Mouse (Mus musculus): ENCODE results near the gene Dhcr24. TPM values are rescaled to one million over a fixed set of nuclear protein-coding genes. Genes with fewer than 3 reads are reported as not detected.

Dhcr24 gene
- polyA plus RNA-seq, 1 experiment: 28.3 TPM

GRCm38 (mm10) chr4:106562006-106562405 lies 1.2 kb downstream of the Dhcr24 start:
- TF ChIP-seq POLR2A (IDR thresholded peaks at IDR 0.05; ENCODE audit: control insufficient read depth, low read depth, low read length): no peak
- TF ChIP-seq CTCF (IDR thresholded peaks at IDR 0.05; ENCODE audit: control insufficient read depth, insufficient read depth, insufficient replicate concordance, low read depth, low read length): no peak
- Histone ChIP-seq H3K36me3 (ENCODE audit: control insufficient read depth, insufficient read depth, low read length) (no peaks in the 10 kb centered on the region), H3K27ac (ENCODE audit: control insufficient read depth, insufficient read depth, low read depth, low read length) (no peak overlapping the region), H3K4me3 (ENCODE audit: control insufficient read depth, low read depth, low read length) (peak overlapping the region; percentile 94), H3K27me3 (ENCODE audit: control insufficient read depth, insufficient read depth, low read length) (no peaks in the 10 kb centered on the region), H3K4me1 (ENCODE audit: control insufficient read depth, insufficient read depth, low read length) (peaks cover 13% of the 10 kb centered on the region)

- H3K4me1 ChIP-seq (ENCODE audit: control insufficient read depth, insufficient read depth, low read length): peaks cover 13% of the 10 kb centered on the region
- H3K27ac ChIP-seq (ENCODE audit: control insufficient read depth, insufficient read depth, low read depth, low read length): no peak overlapping the region
- no peak for TF ChIP-seq CTCF (IDR thresholded peaks at IDR 0.05; ENCODE audit: control insufficient read depth, insufficient read depth, insufficient replicate concordance, low read depth, low read length)
- no peak for TF ChIP-seq POLR2A (IDR thresholded peaks at IDR 0.05; ENCODE audit: control insufficient read depth, low read depth, low read length)
- H3K27me3 ChIP-seq (ENCODE audit: control insufficient read depth, insufficient read depth, low read length): no peaks in the 10 kb centered on the region
- no peaks in the 10 kb centered on the region for H3K36me3 ChIP-seq (ENCODE audit: control insufficient read depth, insufficient read depth, low read length)
- H3K4me3 ChIP-seq (ENCODE audit: control insufficient read depth, low read depth, low read length): no peak overlapping the region
Measured at GRCm38 (mm10) chr4:106562837-106563790, 2.3 kb downstream of the Dhcr24 start.

- TF ChIP-seq CTCF (IDR thresholded peaks at IDR 0.05; ENCODE audit: control insufficient read depth, insufficient read depth, insufficient replicate concordance, low read depth, low read length) (no peak), POLR2A (IDR thresholded peaks at IDR 0.05; ENCODE audit: control insufficient read depth, low read depth, low read length) (no peak)
- H3K36me3 ChIP-seq (ENCODE audit: control insufficient read depth, insufficient read depth, low read length): no peaks in the 10 kb centered on the region
Measured at GRCm38 (mm10) chr4:106564161-106564560, 3.3 kb downstream of the Dhcr24 start.

GRCm38 (mm10) chr4:106569680-106570079 lies 8.8 kb downstream of the Dhcr24 start:
- Histone ChIP-seq H3K4me1 (ENCODE audit: control insufficient read depth, insufficient read depth, low read length) (no peaks in the 10 kb centered on the region), H3K27me3 (ENCODE audit: control insufficient read depth, insufficient read depth, low read length) (no peaks in the 10 kb centered on the region), H3K27ac (ENCODE audit: control insufficient read depth, insufficient read depth, low read depth, low read length) (no peak overlapping the region), H3K36me3 (ENCODE audit: control insufficient read depth, insufficient read depth, low read length) (no peaks in the 10 kb centered on the region), H3K4me3 (ENCODE audit: control insufficient read depth, low read depth, low read length) (no peak overlapping the region)
- TF ChIP-seq POLR2A (IDR thresholded peaks at IDR 0.05; ENCODE audit: control insufficient read depth, low read depth, low read length): no peak
- TF ChIP-seq CTCF (IDR thresholded peaks at IDR 0.05; ENCODE audit: control insufficient read depth, insufficient read depth, insufficient replicate concordance, low read depth, low read length): no peak

More at GRCm38 (mm10) chr4:106564161-106564560, 3.3 kb downstream of the Dhcr24 start:
- H3K27ac ChIP-seq (ENCODE audit: control insufficient read depth, insufficient read depth, low read depth, low read length): no peak overlapping the region
- no peak overlapping the region for H3K4me3 ChIP-seq (ENCODE audit: control insufficient read depth, low read depth, low read length)
- peaks cover 13% of the 10 kb centered on the region for H3K4me1 ChIP-seq (ENCODE audit: control insufficient read depth, insufficient read depth, low read length)
- H3K27me3 ChIP-seq (ENCODE audit: control insufficient read depth, insufficient read depth, low read length): no peaks in the 10 kb centered on the region

- no peaks in the 10 kb centered on the region for H3K27me3 ChIP-seq (ENCODE audit: control insufficient read depth, insufficient read depth, low read length)
- TF ChIP-seq POLR2A (IDR thresholded peaks at IDR 0.05; ENCODE audit: control insufficient read depth, low read depth, low read length) (no peak), CTCF (IDR thresholded peaks at IDR 0.05; ENCODE audit: control insufficient read depth, insufficient read depth, insufficient replicate concordance, low read depth, low read length) (no peak)
- no peak overlapping the region for H3K4me3 ChIP-seq (ENCODE audit: control insufficient read depth, low read depth, low read length)
- H3K27ac ChIP-seq (ENCODE audit: control insufficient read depth, insufficient read depth, low read depth, low read length): no peak overlapping the region
- H3K4me1 ChIP-seq (ENCODE audit: control insufficient read depth, insufficient read depth, low read length): no peaks in the 10 kb centered on the region
- H3K36me3 ChIP-seq (ENCODE audit: control insufficient read depth, insufficient read depth, low read length): no peaks in the 10 kb centered on the region
Measured at GRCm38 (mm10) chr4:106571081-106571724, 10.4 kb downstream of the Dhcr24 start.

GRCm38 (mm10) chr4:106575022-106575421 lies 14.2 kb downstream of the Dhcr24 start:
- Histone ChIP-seq H3K4me3 (ENCODE audit: control insufficient read depth, low read depth, low read length) (no peak overlapping the region), H3K36me3 (ENCODE audit: control insufficient read depth, insufficient read depth, low read length) (no peaks in the 10 kb centered on the region), H3K27ac (ENCODE audit: control insufficient read depth, insufficient read depth, low read depth, low read length) (no peak overlapping the region), H3K27me3 (ENCODE audit: control insufficient read depth, insufficient read depth, low read length) (no peaks in the 10 kb centered on the region), H3K4me1 (ENCODE audit: control insufficient read depth, insufficient read depth, low read length) (no peaks in the 10 kb centered on the region)
- TF ChIP-seq CTCF (IDR thresholded peaks at IDR 0.05; ENCODE audit: control insufficient read depth, insufficient read depth, insufficient replicate concordance, low read depth, low read length) (no peak), POLR2A (IDR thresholded peaks at IDR 0.05; ENCODE audit: control insufficient read depth, low read depth, low read length) (no peak)

GRCm38 (mm10) chr4:106577511-106577910 lies 16.7 kb downstream of the Dhcr24 start:
- no peaks in the 10 kb centered on the region for H3K4me1 ChIP-seq (ENCODE audit: control insufficient read depth, insufficient read depth, low read length)
- no peak overlapping the region for H3K4me3 ChIP-seq (ENCODE audit: control insufficient read depth, low read depth, low read length)
- no peak overlapping the region for H3K27ac ChIP-seq (ENCODE audit: control insufficient read depth, insufficient read depth, low read depth, low read length)
- TF ChIP-seq POLR2A (IDR thresholded peaks at IDR 0.05; ENCODE audit: control insufficient read depth, low read depth, low read length): no peak
- TF ChIP-seq CTCF (IDR thresholded peaks at IDR 0.05; ENCODE audit: control insufficient read depth, insufficient read depth, insufficient replicate concordance, low read depth, low read length): no peak
- H3K27me3 ChIP-seq (ENCODE audit: control insufficient read depth, insufficient read depth, low read length): no peaks in the 10 kb centered on the region
- H3K36me3 ChIP-seq (ENCODE audit: control insufficient read depth, insufficient read depth, low read length): no peaks in the 10 kb centered on the region

All from testis, adult 2 months (tissue).